Mouse (Mus musculus) lung, embryonic 16.5 days (tissue): ENCODE data around the gene Plekhm1. TPM values are rescaled to one million over a fixed set of nuclear protein-coding genes. Genes with fewer than 3 reads are reported as not detected.
"Not testable (repeated sequence)": the region's sequence is repeated elsewhere in the genome, so short reads cannot be mapped to it uniquely, and the experiment has no call there.

ENCODE experiments used
- ATAC-seq: fragments of 200-750 bp; cut with Nextera tagmentation; 2 replicates; pipeline ENCODE4 v1.8.0; 2017; ENCODE audit warnings: low read depth, mild to moderate bottlenecking, moderate library complexity
- H3K27ac ChIP-seq: fragments of 300-500 bp; sonication (generic); 2 replicates; pipeline ENCODE4 v1.5.1; 2014; ENCODE audit warnings: mild to moderate bottlenecking, control low read depth, low read length
- H3K27me3 ChIP-seq: fragments of 300-500 bp; sonication (generic); 2 replicates; pipeline ENCODE4 v1.6.1; 2014; ENCODE audit warnings: low read depth, low read length, mixed read lengths; ENCODE audit not compliant: control insufficient read depth, insufficient read depth
- H3K36me3 ChIP-seq: fragments of 300-500 bp; sonication (generic); 2 replicates; pipeline ENCODE4 v1.6.1; 2014; ENCODE audit warnings: low read length; ENCODE audit not compliant: control insufficient read depth, insufficient read depth
- H3K4me1 ChIP-seq: fragments of 300-500 bp; sonication (generic); replicated peaks from 2 replicates; pipeline ENCODE4 v1.6.1; 2014; ENCODE audit warnings: low read length, mixed read lengths; ENCODE audit not compliant: control insufficient read depth, insufficient read depth
- H3K4me2 ChIP-seq: fragments of 300-500 bp; sonication (generic); 2 replicates; pipeline ENCODE4 v1.6.1; 2014; ENCODE audit warnings: low read depth, low read length, control low read depth
- H3K4me3 ChIP-seq: fragments of 300-500 bp; sonication (generic); 2 replicates; pipeline ENCODE4 v1.5.1; 2014; ENCODE audit warnings: mild to moderate bottlenecking, low read length, control low read depth
- H3K9ac ChIP-seq: fragments of 300-500 bp; sonication (generic); 2 replicates; pipeline ENCODE4 v1.6.1; 2014; ENCODE audit warnings: low read length, control low read depth
- H3K9me3 ChIP-seq: fragments of 300-500 bp; sonication (generic); 2 replicates; pipeline ENCODE4 v1.6.1; 2016; ENCODE audit warnings: low read length; ENCODE audit not compliant: control insufficient read depth
- WGBS: fragments of 180-500 bp; shearing (Covaris S2); extraction: QIAGEN DNeasy Blood & Tissue Kit; methylation state at CpG from one replicate; pipeline ENCODE4 v1.1.7; 2014; 5-methylcytosine and 5-hydroxymethylcytosine counted together
- polyA plus RNA-seq: library from polyadenylated mRNA; unstranded; fragments of >200 nt; fragmentation: Nextera tagmentation; extraction: Ambion mirVana; gene quantifications from 2 replicates; pipeline ENCODE4 v1.2.1, GENCODE M21; 2015

Plekhm1 gene
- polyA plus RNA-seq = 9.8 and 10.2 TPM in 2 replicates

DNA sequence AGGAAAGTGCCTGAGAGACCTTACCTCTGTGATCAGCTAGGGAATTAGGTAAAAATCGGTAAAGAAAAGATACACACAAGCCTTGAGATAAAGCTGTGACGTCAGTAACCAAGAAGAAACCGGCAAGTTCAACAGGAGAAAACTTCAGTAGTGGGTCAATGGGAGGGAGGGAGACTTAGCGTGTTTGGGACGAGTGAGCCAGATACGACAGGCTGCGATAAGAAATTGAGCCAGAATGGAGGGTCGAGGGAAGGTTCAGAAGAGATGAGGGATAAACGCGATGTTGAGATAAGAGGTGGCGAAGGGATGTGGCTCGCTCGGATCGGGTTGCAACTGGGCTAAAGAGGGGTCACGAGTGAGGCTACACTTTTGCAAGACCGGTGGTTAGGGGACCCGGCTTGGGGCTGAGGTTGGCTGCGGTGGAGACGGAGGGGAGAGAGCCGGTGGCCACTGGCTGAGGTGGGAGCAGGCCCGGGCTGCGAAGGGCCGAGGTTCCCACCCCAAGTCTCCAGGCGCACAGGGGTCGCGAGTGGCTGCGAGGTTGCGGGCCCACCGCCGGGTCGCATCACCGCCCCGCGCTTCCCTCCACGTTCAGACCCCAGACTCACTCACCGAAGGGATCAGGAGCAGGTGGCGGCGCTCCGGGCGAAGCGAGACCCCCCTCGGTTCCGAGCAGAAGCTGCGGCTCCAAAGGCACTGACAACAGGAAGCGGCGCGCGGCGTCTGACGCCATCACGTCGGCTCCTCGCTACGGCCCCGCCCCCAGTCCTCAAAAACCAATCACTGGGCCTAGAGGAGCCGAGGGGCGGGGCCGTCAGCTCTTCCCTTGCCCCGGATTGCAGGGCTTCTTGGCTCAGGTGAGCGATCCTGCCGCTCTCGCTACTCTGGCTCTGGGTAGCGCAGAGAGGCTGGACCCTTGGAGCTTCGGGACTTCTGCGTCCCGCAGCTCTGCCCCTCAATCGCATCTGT lies at the start of gene Plekhm1:
Gene Plekhm1 (minus strand): TSS at position 707 of the 969 bp plus-strand sequence.
- Histone ChIP-seq H3K27me3 (no peaks in the 10 kb centered on the region), H3K4me3 (peak within 1 kb of the TSS; percentile 84), H3K27ac (peak within 1 kb of the TSS; percentile 62), H3K36me3 (no peaks in the 10 kb centered on the region), H3K9me3 (no peaks in the 10 kb centered on the region), H3K4me2 (peak within 1 kb of the TSS; percentile 74), H3K9ac (peak within 1 kb of the TSS; percentile 87), H3K4me1 (peaks cover 6% of the 10 kb centered on the region)
- ATAC-seq = peak; percentile 98
- WGBS = under 1% methylated on average over 67 of the region's 67 CpGs

DNA sequence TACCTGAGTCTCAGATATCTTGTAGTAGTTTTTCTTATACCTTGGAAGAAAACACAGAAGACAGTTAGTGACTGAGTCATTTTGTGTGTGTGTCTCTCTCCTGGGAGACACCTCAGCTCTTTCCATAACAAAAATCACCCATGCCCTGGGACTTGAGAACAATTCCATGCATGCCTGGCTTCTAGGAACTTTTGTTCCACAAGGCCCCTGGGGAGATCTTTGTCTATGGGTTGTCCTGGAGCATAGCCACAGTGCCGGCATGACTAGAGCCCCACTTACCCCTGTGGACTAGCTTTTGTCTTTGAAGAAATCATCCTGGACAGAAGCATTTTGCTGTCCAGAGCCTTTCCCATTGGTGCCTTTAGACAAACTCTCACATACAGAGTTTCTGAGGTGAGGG lies 38.6 kb upstream of the Plekhm1 start:
- H3K9ac ChIP-seq, H3K9me3 ChIP-seq, ATAC-seq, H3K4me1 ChIP-seq, H3K36me3 ChIP-seq, H3K27ac ChIP-seq, H3K4me3 ChIP-seq, H3K27me3 ChIP-seq, H3K4me2 ChIP-seq: not testable (repeated sequence)
- 85% methylated on average over 1 of the region's 1 CpGs for WGBS

DNA sequence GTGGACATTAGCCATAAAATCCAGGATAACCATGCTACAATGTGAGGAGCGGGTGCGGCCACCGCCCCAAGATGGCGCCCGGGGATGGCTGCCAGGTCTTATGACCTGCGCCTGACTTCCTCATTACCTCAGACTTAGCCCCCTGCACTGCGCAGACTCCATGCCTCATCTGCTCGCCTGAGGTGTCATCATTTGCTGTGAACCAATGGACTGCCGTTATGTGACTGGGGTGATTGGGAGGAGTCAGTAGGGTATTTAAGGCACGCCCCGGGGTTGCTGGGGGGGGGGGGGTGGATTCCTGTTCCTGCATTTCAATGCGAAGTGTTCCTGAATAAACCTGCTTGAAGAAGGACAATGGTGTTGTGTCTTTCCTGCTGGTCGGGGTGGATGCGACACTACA lies 37.2 kb upstream of the Plekhm1 start:
- WGBS = 86% methylated on average over 14 of the region's 14 CpGs

DNA sequence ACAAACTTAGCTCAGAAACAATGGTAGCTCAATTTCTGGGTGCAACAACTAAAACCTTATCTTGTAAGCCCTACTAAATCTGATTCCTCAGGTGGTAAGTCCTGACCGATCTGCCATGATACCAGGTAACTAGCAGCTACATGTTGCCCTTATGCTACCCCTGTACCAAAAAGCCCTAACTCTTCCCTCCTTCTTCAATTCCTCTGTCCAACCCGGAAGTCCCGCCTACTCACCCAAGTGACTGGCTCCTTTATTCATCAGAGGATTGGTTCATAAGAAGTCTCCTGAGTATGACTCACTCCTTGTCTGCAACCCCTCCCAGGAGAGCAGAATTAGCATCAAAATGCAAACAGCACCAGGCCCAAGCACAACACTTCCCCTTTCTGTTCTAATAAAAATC lies 31.2 kb upstream of the Plekhm1 start:
- 89% methylated on average over 3 of the region's 3 CpGs for WGBS
- H3K9me3 ChIP-seq = no peaks in the 10 kb centered on the region
- ATAC-seq = no peak
- H3K9ac ChIP-seq = no peak overlapping the region
- H3K27ac ChIP-seq = no peak overlapping the region
- H3K4me2 ChIP-seq = no peak overlapping the region
- no peaks in the 10 kb centered on the region for H3K4me1 ChIP-seq
- H3K36me3 ChIP-seq = no peaks in the 10 kb centered on the region
- H3K4me3 ChIP-seq = no peak overlapping the region
- H3K27me3 ChIP-seq = no peaks in the 10 kb centered on the region

More for the DNA sequence above, 37.2 kb upstream of the Plekhm1 start:
- not testable (repeated sequence) for H3K9ac ChIP-seq, H3K4me3 ChIP-seq, H3K4me1 ChIP-seq, H3K36me3 ChIP-seq, H3K9me3 ChIP-seq, H3K27me3 ChIP-seq, ATAC-seq, H3K27ac ChIP-seq, H3K4me2 ChIP-seq

DNA sequence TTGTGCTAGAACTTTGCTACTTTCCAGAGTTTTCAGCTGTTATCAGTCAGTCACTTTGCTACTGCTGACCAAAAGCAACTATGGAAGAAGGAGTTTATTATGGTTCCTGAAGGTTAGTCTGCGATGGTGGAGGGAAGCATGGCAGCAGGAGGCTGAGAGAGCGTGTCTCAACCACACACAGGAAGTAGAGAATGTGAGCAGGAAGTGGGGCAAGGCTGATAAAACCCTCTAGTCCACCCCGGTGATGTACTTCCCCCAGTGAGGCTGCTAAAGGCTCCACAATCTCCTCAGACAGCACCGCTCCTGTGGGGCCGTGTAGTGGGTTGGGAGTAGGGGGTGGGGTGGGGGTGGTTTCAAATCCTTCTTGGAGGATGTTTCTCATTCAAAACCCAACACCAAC lies 23.8 kb upstream of the Plekhm1 start:
- H3K36me3 ChIP-seq = no peaks in the 10 kb centered on the region
- no peaks in the 10 kb centered on the region for H3K9me3 ChIP-seq
- H3K9ac ChIP-seq = no peak overlapping the region
- H3K4me3 ChIP-seq = no peak overlapping the region
- no peak overlapping the region for H3K27ac ChIP-seq
- 68% methylated on average over 5 of the region's 5 CpGs for WGBS
- ATAC-seq = no peak
- H3K27me3 ChIP-seq = no peaks in the 10 kb centered on the region
- H3K4me1 ChIP-seq = no peaks in the 10 kb centered on the region
- H3K4me2 ChIP-seq = no peak overlapping the region

DNA sequence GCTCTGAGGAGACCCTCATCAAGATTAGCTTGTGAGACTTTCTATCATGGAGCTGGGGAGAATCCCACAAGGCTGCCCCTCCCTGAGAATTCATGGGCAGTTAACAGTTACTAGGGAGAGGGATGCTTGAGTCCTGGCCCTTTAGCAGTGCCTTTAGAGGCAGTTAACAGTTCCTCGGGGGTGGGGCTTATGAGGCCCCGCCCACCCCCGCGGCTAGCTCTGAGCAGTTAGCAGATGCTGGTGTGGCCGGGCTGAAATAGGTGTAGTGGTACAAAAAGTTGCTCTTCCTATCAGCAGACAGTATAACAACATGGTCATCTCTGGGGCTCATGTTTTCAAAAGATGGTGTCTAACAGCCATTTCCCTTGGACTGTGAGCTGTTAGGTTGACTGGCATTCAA lies 12.5 kb upstream of the Plekhm1 start:
- no peak for ATAC-seq
- Histone ChIP-seq H3K4me1 (no peaks in the 10 kb centered on the region), H3K4me3 (no peak overlapping the region), H3K36me3 (no peaks in the 10 kb centered on the region), H3K27ac (no peak overlapping the region), H3K27me3 (no peaks in the 10 kb centered on the region), H3K4me2 (no peak overlapping the region), H3K9ac (no peak overlapping the region), H3K9me3 (no peaks in the 10 kb centered on the region)
- WGBS = 18% methylated on average over 5 of the region's 5 CpGs

DNA sequence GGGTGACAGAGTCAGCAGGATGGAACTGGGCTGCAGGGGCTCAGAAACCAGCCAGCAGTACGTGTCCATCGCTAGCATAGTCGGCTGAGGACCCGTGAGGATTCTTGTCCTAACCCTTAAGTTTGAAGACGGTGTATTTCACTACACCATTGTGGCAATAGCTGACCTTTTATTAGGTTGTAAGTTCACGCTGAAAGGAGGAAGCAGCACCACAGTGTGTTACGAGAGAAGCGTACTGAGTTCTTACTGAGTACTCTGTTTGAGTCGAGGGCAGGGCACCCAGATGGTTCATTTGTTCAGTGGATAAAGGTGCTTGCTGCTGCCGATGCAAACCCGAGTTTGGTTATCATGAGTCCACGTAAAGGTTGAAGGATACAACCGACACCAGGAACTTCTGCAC lies 7.2 kb upstream of the Plekhm1 start:
- H3K4me1 ChIP-seq = no peaks in the 10 kb centered on the region
- no peak overlapping the region for H3K27ac ChIP-seq
- no peaks in the 10 kb centered on the region for H3K36me3 ChIP-seq
- WGBS = 78% methylated on average over 13 of the region's 13 CpGs
- H3K27me3 ChIP-seq = no peaks in the 10 kb centered on the region
- H3K4me3 ChIP-seq = no peak overlapping the region
- H3K9ac ChIP-seq = no peak overlapping the region
- no peak for ATAC-seq
- no peak overlapping the region for H3K4me2 ChIP-seq
- no peaks in the 10 kb centered on the region for H3K9me3 ChIP-seq

DNA sequence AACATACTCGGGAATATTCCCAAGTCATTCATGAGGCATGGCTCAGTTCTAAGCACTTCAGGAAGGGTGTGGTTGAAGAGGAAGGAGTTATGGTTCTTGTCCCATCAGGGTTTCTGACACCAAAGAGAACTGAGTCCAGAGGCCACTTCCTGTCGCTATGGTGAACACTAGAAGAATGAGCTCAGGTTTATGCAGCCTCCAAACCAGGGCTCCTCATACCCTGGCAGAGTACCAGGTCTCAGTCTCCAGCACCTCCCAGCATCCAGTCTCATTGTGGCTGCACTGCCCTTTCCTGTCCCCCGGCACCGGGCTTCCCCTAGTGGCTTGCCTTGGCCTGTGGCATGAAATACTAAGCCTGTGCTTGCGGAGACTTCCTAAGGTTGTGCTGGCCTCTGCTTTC lies 6.7 kb upstream of the Plekhm1 start:
- H3K9ac ChIP-seq = no peak overlapping the region
- no peaks in the 10 kb centered on the region for H3K9me3 ChIP-seq
- no peaks in the 10 kb centered on the region for H3K27me3 ChIP-seq
- WGBS = 63% methylated on average over 5 of the region's 5 CpGs
- H3K27ac ChIP-seq = no peak overlapping the region
- H3K4me3 ChIP-seq = no peak overlapping the region
- no peaks in the 10 kb centered on the region for H3K4me1 ChIP-seq
- ATAC-seq = no peak
- H3K4me2 ChIP-seq = no peak overlapping the region
- no peaks in the 10 kb centered on the region for H3K36me3 ChIP-seq

DNA sequence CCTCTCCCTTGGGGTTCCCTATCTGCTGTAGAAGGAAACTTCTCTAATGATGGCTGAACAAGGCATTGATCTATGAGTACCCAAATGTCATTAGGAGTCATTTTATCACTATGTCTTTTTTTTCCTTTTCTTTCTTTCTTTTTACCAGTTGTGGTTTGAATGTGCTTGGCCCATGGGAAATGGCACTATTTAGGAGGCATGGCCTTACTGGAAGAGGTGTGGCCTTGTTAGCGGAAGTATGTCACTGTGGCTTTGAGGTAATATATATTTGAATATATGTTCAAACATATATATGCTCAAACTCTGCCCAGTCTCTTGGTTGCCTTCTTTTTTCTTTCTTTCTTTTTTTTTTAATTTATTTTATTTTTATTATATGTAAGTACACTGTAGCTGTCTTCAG lies 1.0 kb upstream of the Plekhm1 start:
- H3K9ac ChIP-seq = no peak overlapping the region

More for the DNA sequence above, 1.0 kb upstream of the Plekhm1 start:
- peaks cover 6% of the 10 kb centered on the region for H3K4me1 ChIP-seq
- H3K36me3 ChIP-seq = no peaks in the 10 kb centered on the region
- no peaks in the 10 kb centered on the region for H3K9me3 ChIP-seq
- no peaks in the 10 kb centered on the region for H3K27me3 ChIP-seq
- no peak overlapping the region for H3K4me3 ChIP-seq
- H3K27ac ChIP-seq = no peak overlapping the region
- 89% methylated on average over 1 of the region's 1 CpGs for WGBS
- ATAC-seq = no peak
- peak overlapping the region; percentile 74 for H3K4me2 ChIP-seq
